Mouse (Mus musculus): ENCODE measurements around the gene Styk1.
A peak's percentile ranks its signal among the peaks of the same experiment; 100 is the strongest.
"Not testable (repeated sequence)": the region's sequence is repeated elsewhere in the genome, so short reads cannot be mapped to it uniquely, and the experiment has no call there.

Styk1 gene

DNA sequence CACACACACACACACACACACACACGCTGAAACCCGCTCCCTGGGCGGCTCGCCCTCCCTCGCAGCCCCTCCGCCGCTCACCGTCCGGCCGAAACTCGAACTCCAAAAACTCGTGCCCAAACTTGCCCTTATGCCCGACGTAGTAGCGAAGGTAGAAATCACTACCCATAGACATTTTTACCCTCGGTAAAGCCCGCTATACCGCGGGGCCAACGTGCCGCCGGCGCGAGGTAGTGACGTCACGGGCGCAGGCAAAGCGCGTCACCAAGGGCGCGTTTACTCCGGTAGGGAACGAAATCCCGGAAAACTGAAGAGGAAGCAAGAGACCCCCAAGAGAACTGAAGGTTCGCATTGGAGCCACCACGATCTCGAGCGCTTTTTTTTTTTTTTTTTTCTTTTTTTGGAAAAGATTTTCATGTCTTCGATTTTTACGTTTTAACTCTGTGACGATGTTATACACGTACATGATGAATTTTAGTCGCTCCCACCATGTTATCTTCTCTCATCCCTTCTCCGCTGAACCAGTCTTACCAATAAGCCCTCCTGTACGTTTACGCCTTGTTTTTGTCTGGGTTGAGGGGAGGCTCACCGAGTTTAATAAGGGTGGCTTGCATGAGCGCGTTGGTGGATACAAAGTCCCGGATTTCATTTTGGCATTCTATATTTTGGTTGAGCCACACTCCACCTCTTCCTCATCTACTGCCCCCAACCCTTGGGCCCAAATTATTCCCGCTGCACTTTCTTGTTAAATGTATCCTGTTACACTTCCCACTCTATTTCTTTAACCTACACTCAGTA lies 60.2 kb downstream of the Styk1 start, which contains the start of gene Magohb:
Gene Magohb, minus strand, starts transcription at position 254 of the 798 bp plus-strand sequence.
- DNase-seq (ENCODE audit: low spot score in 2 of 2): peak; percentile 65 to 75

DNA sequence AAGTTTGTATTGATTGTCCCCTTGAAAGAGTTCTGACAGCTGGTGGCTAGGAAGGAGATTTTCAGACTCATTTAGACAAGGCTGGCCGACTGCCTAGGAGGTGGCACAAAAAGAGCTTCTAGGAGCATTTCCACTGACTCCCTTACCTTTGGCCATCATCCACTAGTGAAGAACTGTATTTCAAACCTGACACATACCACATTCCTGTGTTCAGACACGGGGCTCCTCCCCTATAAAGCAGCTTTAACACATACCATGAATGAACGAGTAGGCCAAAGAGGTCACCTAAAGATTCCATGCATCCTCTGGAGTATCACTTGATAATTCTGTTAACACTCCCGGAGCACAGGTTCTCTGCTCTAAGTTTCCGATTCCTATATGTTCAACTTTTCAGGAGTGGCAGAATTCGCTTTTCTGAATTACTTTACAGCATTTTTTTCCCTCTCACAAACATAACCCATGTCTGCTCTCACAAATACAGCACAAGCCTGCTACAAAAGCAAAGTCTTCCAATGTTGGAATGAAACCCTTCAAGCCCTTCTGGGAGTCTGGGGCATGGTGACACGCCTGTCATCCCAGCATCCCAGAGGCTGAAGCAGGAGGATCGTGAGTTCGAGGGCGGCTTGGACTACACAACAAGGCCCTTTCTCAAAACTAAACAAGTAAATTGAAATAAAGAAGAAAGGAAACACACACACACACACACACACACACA lies 61.0 kb downstream of the Styk1 start:
- DNase-seq (ENCODE audit: low spot score in 2 of 2): no peak

DNA sequence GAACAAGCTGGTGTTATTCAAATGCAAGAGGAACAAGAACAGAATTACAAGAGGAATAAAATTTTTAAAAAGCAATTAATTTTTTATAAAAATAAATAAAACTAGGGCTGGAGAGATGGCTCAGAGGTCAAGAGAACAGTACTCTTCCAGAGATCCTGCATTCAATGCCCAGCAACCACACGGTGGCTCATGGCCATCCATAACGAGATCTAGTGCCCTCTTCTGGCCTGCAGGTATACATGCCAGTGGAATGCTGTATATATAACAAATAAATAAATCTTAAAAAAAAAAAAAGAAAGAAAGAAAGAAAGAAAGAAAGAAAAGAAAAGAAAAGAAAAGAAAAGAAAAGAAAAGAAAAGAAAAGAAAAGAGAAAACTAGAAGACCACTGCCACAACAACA lies 63.0 kb downstream of the Styk1 start:
- no peak for DNase-seq (ENCODE audit: low spot score in 2 of 2)

DNA sequence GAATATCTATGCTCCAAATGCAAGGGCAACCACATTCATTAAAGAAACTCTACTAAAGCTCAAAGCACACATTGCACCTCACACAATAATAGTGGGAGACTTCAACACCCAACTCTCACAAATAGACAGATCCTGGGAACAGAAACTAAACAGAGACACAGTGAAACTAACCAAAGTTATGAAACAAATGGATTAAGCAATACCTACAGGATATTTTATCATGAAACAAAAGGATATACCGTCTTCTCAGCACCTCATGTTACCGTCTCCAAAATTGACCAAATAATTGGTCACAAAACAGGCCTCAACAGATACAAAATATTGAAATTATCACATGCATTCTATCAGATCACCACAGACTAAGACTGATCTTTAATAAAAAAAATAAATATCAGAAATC lies 75.2 kb downstream of the Styk1 start:
- not testable (repeated sequence) for DNase-seq (ENCODE audit: low spot score in 2 of 2)

DNA sequence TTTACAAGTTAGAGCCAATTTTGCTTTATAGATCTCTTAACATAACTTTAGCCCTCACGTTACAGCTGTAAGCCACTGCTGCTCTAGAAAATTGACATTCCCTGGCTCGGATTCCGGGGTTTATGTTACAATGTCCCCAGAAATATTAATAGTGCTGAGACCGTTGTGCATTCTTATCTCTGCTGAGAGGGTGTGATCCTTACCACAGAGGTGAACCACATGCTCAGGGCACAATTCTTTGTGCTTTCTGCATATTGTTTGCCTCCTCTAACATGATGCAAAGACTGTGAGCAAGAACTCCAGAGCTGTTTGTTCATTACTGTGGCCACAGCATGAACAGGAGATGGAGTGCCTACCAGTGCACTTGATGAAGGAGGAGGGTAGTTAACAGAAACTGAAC lies 76.7 kb downstream of the Styk1 start:
- DNase-seq (ENCODE audit: low spot score in 2 of 2): no peak

DNA sequence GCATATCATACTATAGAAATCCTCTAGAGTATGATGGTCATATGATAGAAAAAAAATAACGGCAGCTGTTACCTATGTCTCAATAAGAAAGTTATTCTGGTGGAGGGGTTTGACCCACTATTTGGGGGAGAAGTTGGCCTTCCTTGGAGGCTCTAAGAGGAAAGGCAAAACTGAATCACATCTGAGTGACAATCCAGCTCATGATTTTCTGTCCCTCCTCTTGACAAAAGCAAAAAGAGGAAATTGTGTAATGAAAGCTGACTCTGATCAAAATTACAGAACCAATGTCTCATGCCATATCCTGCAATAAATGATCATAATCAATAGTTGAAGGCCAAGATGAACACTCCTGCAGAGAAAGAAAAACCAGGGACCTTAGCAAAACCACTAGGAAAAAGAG lies 81.1 kb downstream of the Styk1 start:
- DNase-seq (ENCODE audit: low spot score in 2 of 2): no peak

DNA sequence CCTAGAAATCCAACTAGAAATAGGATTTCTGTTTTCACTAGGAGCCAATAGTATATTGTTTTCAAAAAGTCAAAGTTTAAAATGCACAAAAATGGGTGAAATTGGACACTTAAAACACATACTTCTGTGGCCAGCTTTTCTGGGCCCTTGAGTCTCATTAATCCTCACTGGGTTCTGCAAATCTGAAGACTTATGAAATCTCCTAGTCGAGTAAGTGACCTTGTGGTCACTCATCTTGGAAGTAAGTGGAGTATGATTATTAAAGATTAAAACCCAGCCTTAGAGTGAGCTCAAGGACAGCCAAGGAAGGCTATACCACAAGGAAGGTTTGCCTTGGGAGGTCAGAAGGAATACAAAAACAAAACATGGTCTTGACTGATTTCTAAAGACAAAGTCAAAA lies 83.1 kb downstream of the Styk1 start:
- no peak for DNase-seq (ENCODE audit: low spot score in 2 of 2)

DNA sequence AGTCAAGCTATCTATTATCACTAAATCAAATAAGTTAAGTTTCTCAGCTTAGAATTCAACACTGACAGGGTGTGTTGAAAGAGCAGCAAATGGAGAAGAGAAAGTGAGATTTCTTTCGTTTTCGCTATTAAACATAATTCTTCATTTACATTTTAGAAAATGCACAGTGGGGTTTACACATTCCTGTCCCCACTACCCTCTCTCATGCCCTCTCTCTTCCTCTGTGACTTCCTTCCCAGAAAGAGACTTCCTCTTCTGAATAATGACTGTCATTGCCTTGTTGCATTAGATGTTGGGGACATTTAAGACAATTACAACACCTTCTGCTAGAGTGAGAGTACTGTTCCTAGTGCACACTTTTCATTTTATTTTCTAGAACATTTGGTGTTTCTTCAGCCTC lies 83.8 kb downstream of the Styk1 start:
- no peak for DNase-seq (ENCODE audit: low spot score in 2 of 2)

DNA sequence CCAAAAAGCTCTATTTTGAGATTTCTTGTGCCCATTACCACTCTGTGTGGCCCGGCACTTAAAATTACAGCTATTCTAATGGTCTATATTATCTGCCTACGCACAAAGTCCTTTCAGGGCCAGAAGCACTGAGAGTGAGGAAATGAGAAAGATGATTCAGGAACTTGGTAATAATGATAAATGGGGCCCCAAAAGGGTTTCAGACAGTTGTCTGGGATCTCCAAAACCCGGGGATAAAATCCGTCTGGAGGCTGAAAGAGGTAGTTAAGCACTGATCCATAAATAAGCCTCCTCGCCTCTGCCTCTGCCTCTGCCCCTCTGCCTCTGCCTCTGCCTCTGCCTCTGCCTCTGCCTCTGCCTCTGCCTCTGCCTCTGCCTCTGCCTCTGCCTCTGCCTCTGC lies 89.2 kb downstream of the Styk1 start:
- no peak for DNase-seq (ENCODE audit: low spot score in 2 of 2)

DNA sequence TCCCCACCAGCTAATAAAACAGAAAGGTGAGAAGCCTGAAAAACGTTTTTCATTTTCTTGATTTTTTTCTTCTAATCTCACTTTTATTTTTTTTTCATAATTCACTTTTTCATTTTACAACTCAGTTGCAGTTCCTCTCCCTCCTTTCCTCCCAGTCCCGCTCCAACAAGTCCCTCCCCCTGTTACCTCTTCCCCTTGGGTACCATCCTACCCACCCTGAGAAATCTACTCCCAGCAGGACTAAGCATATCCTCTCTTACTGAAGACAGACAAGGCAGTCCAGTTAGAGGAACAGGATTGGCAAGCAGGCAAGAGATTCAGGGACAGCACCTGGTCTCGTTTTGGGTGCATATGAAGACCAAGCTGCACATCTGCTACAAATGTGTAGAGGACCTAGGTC lies 90.6 kb downstream of the Styk1 start:
- no peak for DNase-seq (ENCODE audit: low spot score in 2 of 2)

DNA sequence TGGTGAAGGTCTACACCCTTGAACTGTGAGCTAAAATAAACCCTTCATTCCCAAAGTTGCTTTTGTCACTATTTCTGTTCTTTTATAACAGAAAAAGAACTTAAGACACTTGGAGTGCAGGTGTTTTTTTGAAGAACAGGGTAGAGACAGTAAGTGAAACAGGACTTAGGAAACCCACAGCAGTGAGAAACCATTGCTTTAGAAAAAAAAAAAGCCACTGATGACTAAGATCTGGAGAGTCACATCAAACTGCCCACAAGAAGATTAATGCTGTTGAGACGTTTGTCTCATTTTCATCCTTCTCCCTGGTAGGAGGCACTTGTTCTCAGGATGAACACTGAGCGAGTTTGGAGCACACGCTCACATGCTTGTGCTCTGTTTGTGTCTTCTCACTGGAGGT lies 91.4 kb downstream of the Styk1 start:
- no peak for DNase-seq (ENCODE audit: low spot score in 2 of 2)

All from right cerebral cortex, postnatal 36 days (tissue).